Mouse (Mus musculus): ENCODE results near the gene Sgf29. TPM values are rescaled to one million over a fixed set of nuclear protein-coding genes. Genes with fewer than 3 reads are reported as not detected.

Sgf29 gene
- total RNA-seq, 2 experiments from 2014 or later = 26.0 to 32.0 TPM

DNA sequence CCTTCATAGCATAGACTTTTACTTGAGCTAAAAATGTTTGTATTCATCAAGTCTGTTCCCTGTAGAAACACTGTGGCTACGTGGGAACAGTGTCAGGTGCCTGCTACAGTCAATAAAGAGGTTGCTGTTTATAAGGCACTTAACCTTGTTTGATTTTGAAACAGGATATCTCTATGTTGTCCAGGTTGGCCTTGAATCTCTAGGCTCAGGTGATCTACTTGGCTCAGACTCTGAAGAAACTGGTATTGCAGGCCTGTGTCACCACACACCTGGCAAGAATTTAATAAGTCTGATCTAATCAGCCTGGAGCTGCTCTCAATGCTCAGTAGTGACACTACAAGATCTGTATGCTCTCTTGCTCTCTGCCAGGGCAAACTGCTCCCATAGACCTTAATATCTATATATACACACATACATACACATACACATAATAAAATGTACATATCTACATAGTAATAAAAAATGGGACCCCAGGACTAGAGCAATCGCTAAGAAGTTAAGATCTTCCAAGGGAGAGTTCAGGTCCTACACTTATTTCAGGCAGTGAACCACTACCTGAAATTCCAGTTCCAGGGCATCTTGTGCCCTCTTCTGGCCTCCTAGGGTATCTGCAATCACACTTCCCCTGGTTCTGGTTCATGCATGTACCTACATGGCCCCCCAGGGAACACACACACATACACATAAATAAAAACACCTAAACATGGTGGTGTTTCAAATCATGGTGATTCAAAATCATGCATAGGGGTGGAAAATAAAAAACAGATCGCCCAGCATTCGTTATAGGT is 12.2 kb upstream of the Sgf29 start:
- DNase-seq = peak; percentile 55
- intact Hi-C loops (cut with DNase I) = loop anchor here (2.0 to 5.0 kb wide), 3 partner anchors 50 to 160 kb away; partner anchors contain the start of gene Sh2b1

- no peak for DNase-seq
- intact Hi-C loops (cut with DNase I) = loop anchor here (1.0 to 10.0 kb wide), 2 partner anchors 51 to 472 kb away; no protein-coding TSS in a partner anchor
Observed at GRCm38 (mm10) chr7:126642545-126643243, 6.4 kb upstream of the Sgf29 start.

DNA sequence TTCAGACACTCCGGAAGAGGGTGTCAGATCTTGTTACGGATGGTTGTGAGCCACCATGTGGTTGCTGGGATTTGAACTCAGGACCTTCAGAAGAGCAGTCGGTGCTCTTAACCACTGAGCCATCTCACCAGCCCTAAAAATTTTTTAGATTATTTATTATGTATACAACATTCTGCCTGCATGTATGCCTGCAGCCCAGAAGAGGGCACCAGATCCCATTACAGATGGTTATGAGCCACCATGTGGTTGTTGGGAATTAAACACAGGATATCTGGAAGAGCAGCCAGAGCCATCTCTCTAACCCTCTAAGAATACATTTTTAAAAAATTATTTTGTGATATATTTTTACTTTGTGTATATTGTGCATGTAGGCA is 5.9 kb upstream of the Sgf29 start:
- DNase-seq = peak; percentile 49 to 71
- intact Hi-C loops (cut with DNase I) = loop anchor here (1.0 to 10.0 kb wide), 2 partner anchors 50 to 472 kb away; no protein-coding TSS in a partner anchor

DNA sequence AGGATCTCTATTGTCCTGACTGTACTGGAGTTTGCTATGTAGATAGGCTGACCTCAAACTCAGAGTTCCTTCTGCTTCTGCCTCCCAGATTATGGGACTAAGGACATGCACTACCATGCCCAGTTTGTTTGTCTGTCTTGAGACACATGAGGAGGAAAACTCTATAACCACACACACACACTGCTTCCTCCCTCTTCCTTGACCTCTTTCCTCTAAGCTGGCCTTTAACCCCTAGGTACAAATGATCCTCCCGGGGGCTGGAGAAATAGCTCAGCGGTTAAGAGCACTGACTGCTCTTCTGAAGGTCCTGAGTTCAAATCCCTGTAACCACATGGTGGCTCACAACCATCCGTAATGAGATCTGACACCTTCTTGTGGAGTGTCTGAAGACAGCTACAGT is 4.8 kb upstream of the Sgf29 start:
- intact Hi-C loops (cut with DNase I) = loop anchor here (10.0 kb wide), 1 partner anchor 470 kb away; no protein-coding TSS in a partner anchor
- no peak for DNase-seq

DNA sequence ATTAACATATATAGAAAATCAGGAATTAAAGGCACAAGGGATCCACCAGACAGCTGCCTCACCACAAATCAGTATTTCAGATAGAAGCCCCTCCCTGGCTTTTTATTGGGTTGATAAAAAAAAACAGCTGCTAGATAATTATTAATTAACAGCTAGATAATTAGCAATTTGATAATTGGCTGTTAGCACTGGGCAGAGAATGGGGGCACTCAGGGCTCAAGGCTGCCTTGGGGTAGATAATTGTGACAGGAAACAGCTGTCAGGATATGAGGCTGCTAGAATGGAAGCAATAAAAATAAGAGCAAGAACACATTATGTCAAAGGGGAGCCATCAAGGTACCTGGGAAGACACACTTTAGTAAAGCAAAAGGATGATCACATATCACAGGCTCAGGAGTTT is 4.2 kb upstream of the Sgf29 start:
- intact Hi-C loops (cut with DNase I) = loop anchor here (10.0 kb wide), 1 partner anchor 470 kb away; no protein-coding TSS in a partner anchor
- DNase-seq = no peak

GRCm38 (mm10) chr7:126645708-126646107 is 3.4 kb upstream of the Sgf29 start:
- intact Hi-C loops (cut with DNase I) = loop anchor here (10.0 kb wide), 1 partner anchor 469 kb away; no protein-coding TSS in a partner anchor
- DNase-seq = no peak

DNA sequence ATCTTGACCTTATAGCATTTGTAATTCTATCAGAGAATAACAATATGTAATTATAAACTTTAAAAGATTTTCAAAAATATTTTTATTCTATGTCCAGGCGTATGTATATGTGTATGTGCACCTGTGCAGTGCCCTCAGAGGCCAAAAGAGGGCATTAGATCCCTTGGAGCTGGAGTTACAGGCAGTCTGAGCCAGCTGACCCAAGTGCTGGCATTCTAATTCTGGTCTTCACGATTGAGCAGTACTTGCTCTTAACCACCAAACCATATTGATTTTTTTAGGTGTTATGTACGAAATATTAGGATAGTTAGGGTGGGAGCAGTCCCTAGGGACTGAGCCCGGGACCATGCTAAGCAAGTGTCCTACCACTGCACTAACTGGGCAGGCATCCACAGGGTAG is 623 bp upstream of the Sgf29 start:
- DNase-seq = no peak
- intact Hi-C loops (cut with DNase I) = loop anchor here (10.0 kb wide), 1 partner anchor 466 kb away; no protein-coding TSS in a partner anchor

DNA sequence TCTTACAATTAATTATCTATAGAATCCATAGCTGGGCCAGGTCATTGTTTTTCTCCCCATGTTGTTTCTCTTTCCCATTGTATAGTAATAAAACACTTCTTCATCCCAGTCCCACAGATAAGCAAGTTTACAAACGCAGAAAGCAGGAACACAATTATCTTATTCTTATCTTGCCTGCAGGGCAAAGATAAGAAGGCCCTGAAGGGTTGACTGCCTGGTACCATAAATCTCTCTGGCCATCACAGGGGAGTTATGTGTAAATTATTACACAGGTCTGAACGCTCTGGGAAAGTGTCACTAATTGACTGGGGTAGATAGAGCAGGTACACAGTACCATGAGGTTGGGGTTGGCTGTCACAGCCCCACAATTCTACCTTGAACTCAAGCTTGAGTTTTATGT is 1.7 kb downstream of the Sgf29 start:
- DNase-seq = no peak
- intact Hi-C loops (cut with DNase I) = no loop called here

GRCm38 (mm10) chr7:126653991-126654390 is 4.9 kb downstream of the Sgf29 start:
- no peak for DNase-seq
- intact Hi-C loops (cut with DNase I) = no loop called here

DNA sequence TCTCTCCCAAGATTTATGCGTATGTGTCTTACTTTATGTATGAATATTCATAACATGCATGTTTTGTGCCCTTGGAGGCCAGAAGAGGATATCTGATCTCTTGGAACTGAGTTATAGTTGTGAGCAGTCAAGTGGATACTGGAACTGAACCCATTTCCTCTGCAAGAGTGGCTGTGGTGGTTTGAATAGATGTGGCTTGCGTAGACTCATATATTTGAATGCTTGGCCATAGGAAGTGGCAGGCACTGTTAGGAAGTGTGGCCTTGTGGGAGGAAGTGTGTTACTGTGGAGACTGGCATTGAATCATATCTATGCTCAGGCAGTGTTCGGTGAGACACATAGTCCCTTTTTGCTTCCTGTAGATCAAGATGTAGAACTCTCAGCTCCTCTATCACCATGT is 6.6 kb downstream of the Sgf29 start:
- DNase-seq = no peak
- intact Hi-C loops (cut with DNase I) = no loop called here

DNA sequence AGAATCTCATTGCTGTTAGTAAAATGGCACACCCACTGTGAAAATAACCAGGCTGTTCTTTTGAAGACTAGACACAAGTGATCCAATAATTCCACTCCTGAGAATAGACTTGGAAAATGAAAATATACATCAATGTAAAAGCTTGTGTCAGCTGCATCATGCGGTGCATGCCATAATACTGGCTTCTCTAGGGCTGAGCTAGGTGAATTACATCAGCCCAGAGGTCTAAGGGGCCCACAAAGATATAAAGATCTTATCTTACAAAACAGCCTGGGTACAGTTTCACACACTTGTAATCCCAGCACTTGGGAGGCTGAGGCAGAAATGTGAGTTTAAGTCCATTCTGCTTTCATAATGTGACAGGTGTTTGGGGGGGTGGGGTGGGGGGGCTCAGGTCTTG is 8.4 kb downstream of the Sgf29 start:
- intact Hi-C loops (cut with DNase I) = no loop called here
- DNase-seq = no peak

DNA sequence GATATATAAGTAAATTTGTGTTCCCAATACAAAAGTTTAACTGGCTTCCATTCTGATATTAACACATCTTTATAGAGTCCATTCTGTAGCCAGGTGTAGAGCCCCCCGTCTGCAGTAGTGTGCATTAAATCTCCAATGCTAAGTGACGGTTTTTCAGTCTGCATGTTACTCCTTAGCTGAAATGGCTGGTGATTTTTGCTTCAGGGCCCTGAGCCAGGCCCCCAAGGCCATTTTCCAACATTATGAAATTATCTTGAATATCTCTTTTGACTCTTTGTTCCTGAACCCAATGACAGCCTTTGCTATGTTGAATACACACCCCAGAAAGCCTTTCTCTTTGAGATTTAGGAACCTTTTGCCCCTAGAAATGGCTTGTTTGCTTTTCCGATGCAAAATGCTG is 10.7 kb downstream of the Sgf29 start:
- intact Hi-C loops (cut with DNase I) = no loop called here
- no peak for DNase-seq

GRCm38 (mm10) chr7:126663646-126664045 is 14.5 kb downstream of the Sgf29 start:
- intact Hi-C loops (cut with DNase I) = no loop called here
- no peak for DNase-seq

- peak in 1 of 2 experiments; percentile 38 for DNase-seq
- intact Hi-C loops (cut with DNase I) = no loop called here
Observed at GRCm38 (mm10) chr7:126665269-126665668, 16.2 kb downstream of the Sgf29 start.

GRCm38 (mm10) chr7:126667495-126668090 is 18.5 kb downstream of the Sgf29 start:
- DNase-seq = no peak
- intact Hi-C loops (cut with DNase I) = no loop called here

DNA sequence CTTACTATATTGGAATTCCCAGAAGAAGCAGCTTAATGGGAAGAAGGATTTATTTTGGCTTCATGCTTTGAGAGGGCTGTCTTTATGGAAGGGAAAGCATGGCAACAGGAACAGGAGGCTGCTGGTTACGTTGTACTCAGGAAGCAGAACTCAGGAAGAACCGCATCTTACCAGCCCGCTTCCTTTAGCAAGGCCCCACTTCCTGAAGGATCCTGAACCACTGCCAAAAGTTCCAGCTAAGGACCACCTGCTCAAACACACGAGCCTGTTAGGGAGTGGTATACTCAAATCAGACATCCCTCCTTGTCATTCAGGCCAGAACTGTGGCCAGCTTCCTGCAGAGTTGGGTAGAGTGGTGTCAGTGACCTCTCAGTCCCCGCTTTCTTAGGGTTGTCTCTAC is 19.3 kb downstream of the Sgf29 start:
- DNase-seq = no peak
- intact Hi-C loops (cut with DNase I) = no loop called here

DNA sequence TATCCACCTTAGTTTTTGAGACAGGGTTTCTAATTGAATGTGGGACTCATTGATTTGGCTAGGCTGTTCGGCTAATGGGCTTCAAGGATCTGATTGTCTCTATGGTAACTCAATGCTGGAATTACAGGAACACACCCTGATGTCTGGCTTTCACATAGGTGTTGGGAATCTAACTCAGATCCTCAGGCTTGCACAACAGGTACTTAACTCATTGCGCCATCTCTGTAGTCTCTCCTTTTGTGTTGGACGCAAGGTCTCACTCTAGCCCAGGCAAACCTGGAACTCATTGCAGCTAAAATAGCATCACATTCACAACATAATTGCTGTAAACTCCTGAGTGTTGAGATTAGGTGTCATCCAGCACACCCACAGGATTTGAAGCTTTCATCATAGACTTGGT is 21.0 kb downstream of the Sgf29 start:
- intact Hi-C loops (cut with DNase I) = no loop called here
- DNase-seq = no peak

GRCm38 (mm10) chr7:126672111-126672510 is 23.0 kb downstream of the Sgf29 start:
- intact Hi-C loops (cut with DNase I) = no loop called here
- DNase-seq = no peak

DNA sequence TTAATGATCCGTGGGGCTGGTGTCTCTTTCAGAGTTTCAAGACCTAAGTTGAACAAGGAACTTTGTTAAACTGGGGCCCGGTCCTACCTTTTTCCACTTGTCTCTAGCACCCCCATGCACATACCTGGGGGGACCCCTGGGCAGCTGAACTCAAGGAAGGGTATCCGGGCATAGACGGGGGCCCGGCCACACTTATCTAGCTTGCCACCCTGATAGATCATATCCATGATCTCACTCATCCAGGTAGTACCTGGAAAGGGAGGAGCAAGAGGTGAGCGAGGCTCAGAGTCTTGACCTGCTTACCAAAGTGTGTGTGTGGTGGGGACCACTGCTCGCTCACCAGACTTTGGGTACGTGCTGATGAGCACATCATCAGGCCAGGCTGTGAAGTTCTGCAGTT is 26.0 kb downstream of the Sgf29 start:
- intact Hi-C loops (cut with DNase I) = no loop called here

GRCm38 (mm10) chr7:126676207-126676606 is 27.1 kb downstream of the Sgf29 start, which contains the start of gene Sult1a1:
Gene Sult1a1 (minus strand): TSS chr7:126676432.
- intact Hi-C loops (cut with DNase I) = no loop called here
- DNase-seq = peak; percentile 66 to 68

More for the DNA sequence above, 26.0 kb downstream of the Sgf29 start:
- no peak for DNase-seq

DNA sequence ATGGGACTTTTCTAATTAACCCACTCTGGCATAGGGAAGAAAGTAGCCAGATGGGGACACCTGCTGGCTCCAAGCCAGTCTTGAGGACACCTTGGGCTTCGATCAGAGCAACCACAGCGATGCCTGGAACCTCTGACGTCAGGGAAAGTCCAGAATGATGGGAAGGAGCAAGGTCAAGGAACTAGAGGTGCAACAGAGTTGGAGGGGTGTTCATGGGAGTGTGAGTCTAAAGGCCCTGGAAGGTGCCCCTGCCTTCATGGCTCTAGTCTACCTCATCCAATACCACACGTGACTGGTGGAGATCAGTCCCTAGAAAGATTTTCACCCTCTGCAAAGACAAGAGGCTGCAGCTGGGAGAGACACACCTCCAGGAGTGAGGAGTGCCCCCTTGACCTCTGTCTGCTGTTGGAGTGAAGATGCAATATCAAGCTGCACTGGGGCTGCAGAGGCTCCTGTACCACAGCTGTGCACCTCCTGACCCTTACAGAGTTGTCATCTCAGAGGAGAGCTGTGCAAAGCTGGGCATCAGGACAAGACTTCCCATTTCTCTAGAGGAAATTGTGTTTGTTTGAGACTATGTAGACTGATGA is 27.6 kb downstream of the Sgf29 start:
- intact Hi-C loops (cut with DNase I) = no loop called here

More for the DNA sequence above, 27.6 kb downstream of the Sgf29 start:
- no peak for DNase-seq
